Mouse (Mus musculus): ENCODE measurements around the gene Mef2d.

Gene Mef2d

GRCm38 (mm10) chr3:88191820-88192616 is 49.8 kb downstream of the Mef2d start:
- peak; percentile 43 for DNase-seq

DNA sequence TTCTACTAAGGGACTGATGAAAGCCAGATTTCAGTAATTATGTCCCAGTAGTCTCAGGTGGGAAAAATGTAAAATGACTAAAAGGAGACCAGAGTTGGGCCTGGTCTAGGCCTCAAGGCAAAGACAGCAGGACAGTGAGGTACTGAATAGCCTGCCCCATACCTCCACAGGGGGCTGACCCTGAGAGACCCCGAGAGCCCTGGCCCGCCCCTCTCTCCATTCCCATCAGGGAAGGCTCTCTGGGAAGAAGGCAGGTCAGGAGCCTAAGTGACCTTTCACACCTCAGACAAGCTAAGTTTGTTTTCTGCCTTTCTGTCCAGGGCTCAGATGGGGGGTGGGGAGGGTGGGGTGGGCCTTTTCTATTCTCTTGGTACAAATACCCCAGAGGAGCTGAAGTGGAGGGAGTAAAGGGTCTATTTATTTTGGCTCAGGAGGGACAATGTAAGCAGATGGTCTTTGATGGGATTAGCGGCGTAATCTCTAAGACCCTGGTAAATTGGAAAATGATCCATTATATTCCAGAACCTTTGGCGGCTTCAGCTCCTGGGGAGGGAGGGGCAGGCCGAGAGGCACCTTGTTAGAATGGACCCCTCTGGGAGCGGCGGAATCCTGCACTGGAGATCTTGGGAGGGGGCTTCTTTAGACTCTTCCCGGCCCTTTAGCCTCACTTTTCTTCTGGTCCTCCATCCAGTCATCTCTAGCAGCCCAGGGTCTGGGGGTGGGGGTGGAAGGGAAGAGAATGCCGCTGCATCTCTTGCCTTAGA is 55.8 kb downstream of the Mef2d start:
- DNase-seq: no peak

GRCm38 (mm10) chr3:88198505-88199020 is 56.4 kb downstream of the Mef2d start:
- no peak for DNase-seq

DNA sequence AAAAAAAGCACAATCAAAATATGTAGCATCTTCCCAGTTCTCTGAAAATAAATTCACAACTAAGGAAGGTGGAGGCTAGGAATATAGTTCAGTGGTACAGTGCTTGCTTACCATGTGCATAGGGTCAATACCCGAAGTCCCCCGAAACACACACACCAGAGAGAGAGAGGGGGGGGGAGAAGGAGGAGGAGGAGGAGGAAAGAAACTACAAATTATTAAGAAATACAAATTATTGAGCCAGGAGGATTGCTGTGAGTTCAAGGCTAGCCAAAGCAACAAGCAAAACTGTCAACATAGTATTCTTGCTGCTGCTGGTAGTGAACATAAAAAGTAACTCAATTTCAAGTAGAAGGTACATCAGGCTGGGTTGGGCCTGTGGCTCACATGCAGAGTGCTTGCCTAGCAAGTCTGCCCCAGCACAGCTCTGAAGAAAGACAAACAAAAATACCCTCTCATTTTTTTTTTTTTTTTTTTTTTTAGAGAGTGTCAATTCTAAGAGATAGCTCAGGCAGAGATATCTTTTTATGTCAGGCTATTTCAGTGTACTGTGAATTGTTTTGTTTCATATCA is 57.5 kb downstream of the Mef2d start:
- DNase-seq: no peak

- DNase-seq: peak; percentile 34
Measured at GRCm38 (mm10) chr3:88200161-88200971, 58.2 kb downstream of the Mef2d start.

GRCm38 (mm10) chr3:88200972-88201330 is 58.8 kb downstream of the Mef2d start:
- DNase-seq: no peak

DNA sequence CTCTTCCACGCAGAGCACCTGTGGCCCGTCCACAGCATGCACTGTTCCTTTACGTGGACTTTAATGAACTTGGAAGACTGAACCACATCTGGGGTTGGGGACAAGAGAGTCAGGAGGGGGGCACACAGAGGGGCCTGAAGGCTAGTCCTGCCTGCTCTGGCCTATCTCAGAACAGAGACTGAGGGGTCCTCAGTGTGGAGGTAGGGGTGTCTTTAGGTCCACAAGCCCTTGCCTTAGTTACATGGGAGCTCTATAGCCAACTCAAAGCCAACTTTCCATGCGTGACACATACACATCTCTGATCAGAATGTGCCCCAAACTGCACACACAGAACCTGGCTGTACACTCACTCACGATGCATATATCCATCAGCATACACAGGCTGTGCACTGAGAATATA is 59.5 kb downstream of the Mef2d start:
- no peak for DNase-seq

- DNase-seq: no peak
Measured at GRCm38 (mm10) chr3:88202986-88203385, 60.8 kb downstream of the Mef2d start.

DNA sequence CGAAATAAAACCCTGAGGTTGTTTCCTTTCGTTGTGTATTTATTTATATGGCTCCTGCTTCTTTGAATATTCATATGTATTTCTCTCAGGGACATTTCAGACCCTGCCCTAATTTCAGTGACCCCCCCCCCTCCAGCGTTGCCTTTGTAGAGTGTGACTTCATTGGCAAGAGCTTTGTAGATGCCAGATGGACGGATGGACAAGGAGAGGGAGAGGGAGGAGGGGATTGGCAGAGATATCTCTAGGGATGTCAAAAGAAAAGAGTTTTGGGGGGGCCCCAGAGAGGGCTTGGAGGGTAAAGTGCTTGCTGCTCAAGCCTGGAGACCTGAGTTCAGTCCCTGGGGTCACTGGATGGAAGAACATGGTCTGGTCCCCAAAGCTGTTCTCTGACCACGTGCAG is 61.3 kb downstream of the Mef2d start:
- no peak for DNase-seq

DNA sequence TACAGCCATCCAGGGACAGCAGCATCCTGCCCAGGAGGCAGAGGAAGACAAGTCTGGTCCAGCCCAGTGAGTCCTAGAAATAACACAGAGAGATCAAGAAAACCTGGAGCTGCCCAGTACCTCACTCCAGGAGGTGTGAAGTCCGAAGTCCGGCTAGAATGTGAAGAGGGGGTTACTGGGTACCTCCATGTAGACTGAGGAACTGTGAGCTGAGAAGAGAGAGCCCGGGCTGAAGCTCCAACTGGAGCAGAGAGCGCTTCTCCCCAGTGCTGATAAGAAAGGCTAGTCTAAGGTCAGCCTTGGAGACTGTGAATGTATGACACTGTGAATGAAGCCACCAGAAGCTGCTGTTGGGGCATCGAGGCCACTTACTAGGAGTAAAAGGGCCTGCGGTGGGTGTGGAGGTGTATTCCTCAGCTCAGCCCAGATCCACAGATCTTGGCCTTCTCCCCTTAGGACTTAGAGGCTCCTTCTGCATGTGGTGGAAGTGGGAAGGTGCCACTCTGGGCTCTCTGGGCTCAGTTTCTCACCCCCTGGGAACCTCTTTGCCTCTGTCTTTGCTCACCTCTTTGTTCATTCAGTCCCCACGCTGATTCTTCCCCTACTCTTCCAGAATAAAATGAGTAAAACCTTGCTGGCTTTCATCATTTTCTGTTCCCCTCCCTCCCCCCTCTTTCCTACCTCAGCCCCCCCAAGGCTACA is 62.0 kb downstream of the Mef2d start:
- DNase-seq: no peak

DNA sequence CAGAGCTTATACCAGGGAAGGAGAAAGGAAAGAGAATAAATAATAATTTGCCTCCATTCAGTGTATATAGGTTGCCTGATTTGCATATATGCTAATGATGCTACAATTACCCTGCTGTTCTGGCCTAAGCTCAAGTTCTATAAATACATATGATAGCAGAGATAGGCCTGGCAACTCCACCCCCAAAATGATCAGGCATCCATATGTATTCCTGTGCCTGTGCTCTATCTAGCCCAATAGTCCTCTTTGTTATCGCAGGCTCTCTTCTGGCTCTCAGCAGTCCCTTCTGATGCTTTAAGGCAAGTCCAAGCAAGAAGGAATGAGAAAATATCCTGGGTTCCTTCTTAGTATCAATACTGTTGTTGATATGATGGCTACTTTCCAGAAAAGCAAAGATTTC is 62.6 kb downstream of the Mef2d start:
- no peak for DNase-seq

DNA sequence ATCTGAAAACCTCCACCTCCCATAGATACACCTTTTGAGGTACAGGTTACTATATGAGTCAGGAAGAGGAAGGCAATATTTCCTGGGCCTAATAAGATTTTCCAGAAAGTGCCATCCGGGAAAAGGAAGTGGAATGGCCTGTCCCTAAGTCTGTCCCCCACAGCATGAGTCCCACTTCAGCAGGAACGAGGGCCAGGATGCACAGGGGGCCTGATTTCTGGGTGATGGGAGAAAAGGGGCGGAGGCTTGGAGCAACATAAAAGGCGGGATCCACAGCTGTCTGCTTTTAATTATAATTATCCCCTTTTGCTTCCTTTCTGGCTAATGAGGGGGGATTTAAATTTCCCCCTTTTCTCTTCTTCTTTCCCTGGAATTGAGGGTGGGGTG is 63.0 kb downstream of the Mef2d start:
- DNase-seq: no peak

GRCm38 (mm10) chr3:88205563-88206491 is 63.7 kb downstream of the Mef2d start:
- DNase-seq: no peak

- no peak for DNase-seq
Measured at GRCm38 (mm10) chr3:88206500-88206899, 64.3 kb downstream of the Mef2d start.

GRCm38 (mm10) chr3:88206901-88207371 is 64.8 kb downstream of the Mef2d start:
- DNase-seq: no peak

- no peak for DNase-seq
Measured at GRCm38 (mm10) chr3:88207451-88208100, 65.4 kb downstream of the Mef2d start.

DNA sequence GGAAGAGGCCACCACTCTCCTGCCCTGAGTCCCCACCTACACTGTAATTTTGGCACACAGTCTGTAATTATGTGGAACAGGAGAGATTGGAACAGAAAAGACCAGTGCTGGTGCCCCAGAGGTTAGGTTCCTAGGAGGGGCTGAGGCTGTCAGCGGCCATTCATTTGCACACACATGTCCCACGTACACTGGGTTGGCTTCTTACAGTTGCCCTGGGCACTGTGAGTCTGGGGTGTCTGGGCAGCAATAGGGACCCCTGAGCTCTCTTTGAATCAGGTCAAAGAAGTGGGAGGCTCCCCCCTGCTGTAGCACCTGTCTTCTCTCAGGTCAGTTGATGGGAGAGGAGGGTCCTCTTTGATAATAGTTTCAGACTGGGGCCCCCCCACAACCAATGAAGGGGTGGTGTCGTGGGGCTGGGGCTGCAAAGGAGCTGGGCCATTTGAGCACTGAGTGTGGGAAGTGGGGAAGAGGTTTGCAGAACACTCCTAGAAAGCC is 66.1 kb downstream of the Mef2d start:
- no peak for DNase-seq

DNA sequence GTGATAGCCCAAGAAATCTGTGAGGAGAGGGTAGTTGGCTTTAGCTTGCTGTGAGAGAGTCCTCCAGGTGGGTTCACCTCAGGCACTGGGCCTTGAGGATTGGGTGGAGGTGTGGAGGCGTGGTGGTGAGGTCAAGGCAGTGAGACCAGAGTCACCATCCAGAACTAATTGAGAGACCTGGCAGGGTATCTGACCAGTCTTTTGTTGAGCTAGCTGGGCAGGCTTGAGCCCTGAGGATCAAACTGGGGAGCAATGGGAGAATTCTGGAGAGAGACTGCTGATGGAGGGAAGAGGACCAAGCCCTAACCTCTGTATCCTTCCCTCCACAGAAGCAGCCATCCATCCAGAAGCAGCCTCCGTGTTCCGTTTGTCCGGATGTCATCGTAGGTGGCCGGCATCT is 67.1 kb downstream of the Mef2d start:
- DNase-seq: no peak

DNA sequence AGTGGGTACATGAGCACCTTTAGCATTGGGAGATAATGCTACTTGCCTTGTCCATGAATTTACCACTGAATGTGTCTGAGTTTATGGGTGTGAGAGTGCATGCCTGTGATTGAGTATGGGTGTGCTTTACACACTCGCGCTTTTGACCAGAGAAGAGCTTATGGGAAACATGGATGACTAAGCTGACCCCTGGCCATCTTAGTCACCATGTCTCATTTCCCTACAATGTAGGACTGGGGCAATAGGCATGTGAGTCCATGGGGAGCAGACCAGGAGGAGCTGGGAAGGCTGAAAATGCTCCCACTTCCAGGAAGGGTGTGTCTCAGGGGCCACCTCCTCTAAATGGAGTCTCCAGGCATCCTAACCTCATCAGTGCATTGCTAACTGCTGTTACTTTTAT is 67.9 kb downstream of the Mef2d start:
- DNase-seq: no peak

DNA sequence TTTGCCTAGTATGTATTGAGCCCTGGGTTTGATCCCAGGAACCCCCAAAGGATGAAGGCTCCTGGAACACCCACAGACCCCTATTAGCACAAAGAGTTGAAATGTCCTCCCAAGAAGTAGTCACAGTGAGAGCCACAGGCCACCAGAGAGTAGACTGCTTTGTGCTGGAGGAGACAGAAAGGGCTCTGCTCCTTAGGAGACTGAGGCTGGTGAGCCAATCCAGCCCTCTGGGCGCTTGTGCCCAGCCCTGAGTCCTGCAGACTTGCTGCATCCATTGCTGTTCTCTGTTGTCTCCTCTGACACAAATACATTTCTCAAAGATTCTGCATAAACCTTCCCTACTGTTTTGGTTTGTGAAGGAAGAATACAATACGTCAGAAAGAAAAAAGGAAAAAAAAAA is 68.7 kb downstream of the Mef2d start:
- no peak for DNase-seq

Measured in kidney, adult 18-20 months (tissue).